Comparison of ENCODE assay signal across 9 mouse cellular contexts in the genomic region with DNA sequence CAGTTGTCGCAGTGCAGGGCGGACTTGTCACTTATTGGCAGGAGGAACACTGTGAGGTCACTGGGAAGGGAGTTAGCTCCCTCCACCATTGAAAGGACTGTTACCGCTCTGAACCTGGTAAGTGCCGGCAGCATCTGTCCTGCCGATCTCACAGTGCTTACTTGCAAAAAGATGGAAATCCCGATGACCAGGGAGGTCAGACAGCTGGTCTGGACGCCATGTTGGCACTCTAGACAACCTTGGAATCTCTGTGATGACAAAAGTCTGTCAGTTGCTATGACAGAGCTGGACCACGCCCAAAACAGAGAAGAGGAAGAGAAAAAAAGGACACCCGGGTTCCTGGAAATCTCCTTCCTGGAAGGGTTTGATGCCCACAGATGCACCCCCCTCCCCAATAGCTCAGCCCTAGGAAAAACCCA. TPM values are rescaled to one million over a fixed set of nuclear protein-coding genes. Genes with fewer than 3 reads are reported as not detected.
DNase-seq lines count a peak whose midpoint lies in the region.
"Had no signal": no experiment of that assay in that cellular context is flagged by ENCODE, and none has a peak within 500 bp of the region (broad histone marks: within the 10 kb centered on the region; RNA-seq: fewer than 3 reads in every experiment).

No protein-coding gene starts in this region.

- DNase-seq in gastrocnemius, postnatal 14 days, result peak; percentile 22
- DNase-seq in gastrocnemius, postnatal 25 days, result no peak
- DNase-seq in ES-CJ7 (ENCODE audit: low read depth, low spot score), result peak; percentile 49
- peak; percentile 40 to 50 for DNase-seq in adrenal gland, postnatal 36 days
- peak; percentile 45 for DNase-seq in lung, postnatal 25 days (ENCODE audit: low spot score)
- DNase-seq in right cerebral cortex, postnatal 4 days, result no peak
- DNase-seq in c-Kit-positive CD71-positive TER-119-positive erythroid progenitor cells, embryonic 14.5 days (ENCODE audit: low spot score), result no peak
- no peak for DNase-seq in left cerebral cortex, postnatal 25 days (ENCODE audit: low spot score in 2 of 2)
- DNase-seq: cerebellum, adult 9-11 months had no signal

- intact Hi-C loops in gastrocnemius, postnatal 14 days (cut with DNase I; ENCODE audit: low total_unique reads), result no loop called here
- intact Hi-C loops in left cerebral cortex, postnatal 25 days (cut with DNase I), result loop anchor here (5.0 kb wide), 1 partner anchor 50 kb away; no protein-coding TSS in a partner anchor

RNA-seq across cellular contexts. Expression of a gene that starts 3.5 kb away (rescaled TPM):
- total RNA-seq in gastrocnemius, postnatal 14 days (2021), result 1 to 10 TPM in 1 of 2 experiments, under 1 TPM in 1; 0.91 to 1.6 TPM
- total RNA-seq in gastrocnemius, postnatal 25 days (2021), result 1 to 10 TPM; 1.0 to 1.1 TPM
- total RNA-seq in adrenal gland, postnatal 36 days (2021), result 1 to 10 TPM; 1.6 to 2.1 TPM
- total RNA-seq in left cerebral cortex, postnatal 25 days (2021), result 1 to 10 TPM; 1.6 to 1.7 TPM

RNA-seq across cellular contexts. Expression of a gene that starts 32.0 kb away (rescaled TPM):
- 10 to 100 TPM; 51.0 to 60.3 TPM for total RNA-seq in gastrocnemius, postnatal 14 days (2021)
- 10 to 100 TPM; 43.5 to 44.5 TPM for total RNA-seq in gastrocnemius, postnatal 25 days (2021)
- 10 to 100 TPM; 88.0 to 95.5 TPM for total RNA-seq in adrenal gland, postnatal 36 days (2021)
- 10 to 100 TPM; 83.9 to 93.1 TPM for total RNA-seq in left cerebral cortex, postnatal 25 days (2021)

RNA-seq across cellular contexts. Expression of a gene that starts 33.9 kb away (rescaled TPM):
- total RNA-seq in gastrocnemius, postnatal 14 days (2021), result 10 to 100 TPM; 80.8 to 83.4 TPM
- 10 to 100 TPM; 46.3 to 58.5 TPM for total RNA-seq in gastrocnemius, postnatal 25 days (2021)
- 100 to 1,000 TPM; 352 to 374 TPM for total RNA-seq in adrenal gland, postnatal 36 days (2021)
- total RNA-seq in left cerebral cortex, postnatal 25 days (2021), result 100 to 1,000 TPM; 490 to 544 TPM

RNA-seq across cellular contexts. Expression of a gene that starts 57.1 kb away (rescaled TPM):
- total RNA-seq in gastrocnemius, postnatal 14 days (2021), result 1 to 10 TPM; 2.2 to 2.4 TPM
- total RNA-seq in gastrocnemius, postnatal 25 days (2021), result 1 to 10 TPM; 1.9 to 2.3 TPM
- 10 to 100 TPM; 12.9 to 24.8 TPM for total RNA-seq in adrenal gland, postnatal 36 days (2021)
- 10 to 100 TPM in 1 of 2 experiments, 1 to 10 TPM in 1; 9.5 to 10.2 TPM for total RNA-seq in left cerebral cortex, postnatal 25 days (2021)

Comparison
In these comparisons a context has a peak if more than half of its experiments do, and no peak if none do; other contexts are left out.
1. DNase-seq: peak in gastrocnemius, postnatal 14 days (single experiment), ES-CJ7 (single experiment), adrenal gland, postnatal 36 days (2 of 2) and lung, postnatal 25 days (single experiment); none in gastrocnemius, postnatal 25 days (single experiment), right cerebral cortex, postnatal 4 days (single experiment), c-Kit-positive CD71-positive TER-119-positive erythroid progenitor cells, embryonic 14.5 days (single experiment) and left cerebral cortex, postnatal 25 days (0 of 2).
2. RNA of a gene that starts 33.9 kb away (total RNA-seq): 490 to 544 TPM in left cerebral cortex, postnatal 25 days and 352 to 374 TPM in adrenal gland, postnatal 36 days; 80.8 to 83.4 TPM in gastrocnemius, postnatal 14 days and 46.3 to 58.5 TPM in gastrocnemius, postnatal 25 days; every median in the first group is over 4 times any median in the second.